Mouse (Mus musculus) lung, embryonic 15.5 days (tissue): Measurements from ENCODE around the gene Foxp3. TPM values are rescaled to one million over a fixed set of nuclear protein-coding genes. Genes with fewer than 3 reads are reported as not detected.

ENCODE experiments used
- ATAC-seq: fragments of 200-750 bp; cut with Nextera tagmentation; 2 replicates; pipeline ENCODE4 v1.8.0; 2017; ENCODE audit warnings: moderate number of reproducible peaks, borderline replicate concordance; ENCODE audit not compliant: low FRiP score, low TSS enrichment; ENCODE audit errors: extremely low read depth
- H3K27ac ChIP-seq: fragments of 300-500 bp; sonication (generic); 2 replicates; pipeline ENCODE4 v1.5.1; 2015; ENCODE audit warnings: moderate library complexity, mild to moderate bottlenecking, inconsistent platforms
- H3K27me3 ChIP-seq: fragments of 300-500 bp; sonication (generic); 2 replicates; pipeline ENCODE4 v1.6.1; 2015; ENCODE audit warnings: inconsistent platforms
- H3K36me3 ChIP-seq: fragments of 300-500 bp; sonication (generic); 2 replicates; pipeline ENCODE4 v1.6.1; 2015; ENCODE audit warnings: inconsistent platforms
- H3K4me1 ChIP-seq: fragments of 300-500 bp; sonication (generic); 2 replicates; pipeline ENCODE4 v1.6.1; 2015; ENCODE audit warnings: inconsistent platforms
- H3K4me2 ChIP-seq: fragments of 300-500 bp; sonication (generic); 2 replicates; pipeline ENCODE4 v1.6.1; 2015; ENCODE audit warnings: inconsistent platforms, mild to moderate bottlenecking, moderate library complexity
- H3K4me3 ChIP-seq: fragments of 300-500 bp; sonication (generic); 2 replicates; pipeline ENCODE4 v1.5.1; 2015; ENCODE audit warnings: mild to moderate bottlenecking, inconsistent platforms
- H3K9ac ChIP-seq: fragments of 300-500 bp; sonication (generic); 2 replicates; pipeline ENCODE4 v1.6.1; 2015; ENCODE audit warnings: inconsistent platforms
- H3K9me3 ChIP-seq: fragments of 300-500 bp; sonication (generic); 2 replicates; pipeline ENCODE4 v1.6.1; 2016; ENCODE audit warnings: inconsistent platforms
- WGBS: fragments of 180-500 bp; shearing (Covaris S2); methylation state at CpG from one replicate; pipeline ENCODE4 v1.1.7; 2015; 5-methylcytosine and 5-hydroxymethylcytosine counted together
- polyA plus RNA-seq: library from polyadenylated mRNA; unstranded; fragments of >200 nt; fragmentation: Nextera tagmentation; extraction: Ambion mirVana; gene quantifications from 2 replicates; pipeline ENCODE4 v1.2.1, GENCODE M21; 2015

Foxp3 gene
- polyA plus RNA-seq, 1 experiment from 2014 or later: not detected

- Histone ChIP-seq H3K4me2 (no peak overlapping the region), H3K4me1 (no peaks in the 10 kb centered on the region), H3K27ac (no peak overlapping the region), H3K9ac (no peak overlapping the region), H3K36me3 (no peaks in the 10 kb centered on the region), H3K9me3 (no peaks in the 10 kb centered on the region), H3K4me3 (no peak overlapping the region), H3K27me3 (no peaks in the 10 kb centered on the region)
- ATAC-seq: no peak
- 83% methylated on average over 6 of the region's 6 CpGs for WGBS
These were observed 59.1 kb downstream of the Foxp3 start for GRCm38 (mm10) chrX:7632560-7632959.

GRCm38 (mm10) chrX:7635101-7635500 lies 61.7 kb downstream of the Foxp3 start:
- Histone ChIP-seq H3K4me3 (no peak overlapping the region), H3K27me3 (peaks cover 7% of the 10 kb centered on the region; the same call in 1 of the 2 replicates)

GRCm38 (mm10) chrX:7638401-7639091 lies 65.1 kb downstream of the Foxp3 start, which contains the start of gene Syp:
Syp (plus strand) TSS chrX:7638471.
- Histone ChIP-seq H3K4me2 (peak within 1 kb of the TSS; percentile 51), H3K27me3 (peaks cover 7% of the 10 kb centered on the region; the same call in 1 of the 2 replicates), H3K27ac (no peak within 1 kb of the TSS), H3K9me3 (no peaks in the 10 kb centered on the region), H3K4me1 (no peaks in the 10 kb centered on the region), H3K9ac (no peak within 1 kb of the TSS), H3K36me3 (no peaks in the 10 kb centered on the region), H3K4me3 (peak within 1 kb of the TSS; percentile 21)
- ATAC-seq: peak; percentile 75
- 8% methylated on average over 40 of the region's 42 CpGs for WGBS

More at GRCm38 (mm10) chrX:7635101-7635500, 61.7 kb downstream of the Foxp3 start:
- no peak overlapping the region for H3K9ac ChIP-seq
- no peak overlapping the region for H3K27ac ChIP-seq
- WGBS: 64% methylated on average over 3 of the region's 3 CpGs
- no peak overlapping the region for H3K4me2 ChIP-seq
- no peaks in the 10 kb centered on the region for H3K36me3 ChIP-seq
- no peak for ATAC-seq
- no peaks in the 10 kb centered on the region for H3K9me3 ChIP-seq
- H3K4me1 ChIP-seq: no peaks in the 10 kb centered on the region

- H3K27ac ChIP-seq: no peak overlapping the region
- no peak overlapping the region for H3K4me3 ChIP-seq
- H3K4me2 ChIP-seq: no peak overlapping the region
- no peaks in the 10 kb centered on the region for H3K36me3 ChIP-seq
- H3K4me1 ChIP-seq: no peaks in the 10 kb centered on the region
- ATAC-seq: no peak
- no peaks in the 10 kb centered on the region for H3K9me3 ChIP-seq
- H3K27me3 ChIP-seq: peaks cover 7% of the 10 kb centered on the region; the same call in 1 of the 2 replicates
- WGBS: 13% methylated on average over 13 of the region's 13 CpGs
- no peak overlapping the region for H3K9ac ChIP-seq
These were observed 66.3 kb downstream of the Foxp3 start for GRCm38 (mm10) chrX:7639536-7640325.

- Histone ChIP-seq H3K27ac (no peak overlapping the region), H3K9ac (no peak overlapping the region), H3K36me3 (no peaks in the 10 kb centered on the region), H3K4me1 (no peaks in the 10 kb centered on the region), H3K27me3 (peaks cover 7% of the 10 kb centered on the region; the same call in 1 of the 2 replicates), H3K9me3 (no peaks in the 10 kb centered on the region), H3K4me2 (no peak overlapping the region), H3K4me3 (no peak overlapping the region)
- ATAC-seq: no peak
- WGBS: 16% methylated on average over 12 of the region's 12 CpGs
These were observed 67.3 kb downstream of the Foxp3 start for GRCm38 (mm10) chrX:7640785-7641184.

Other genes with a start within 250 kb of the Foxp3 start
- gene Usp27x, start 197.8 kb upstream of the Foxp3 start, polyA plus RNA-seq: 0.81 and 0.93 TPM in 2 replicates
- 1.9 and 2.2 TPM in 2 replicates for gene Ppp1r3f, start 639 bp downstream of the Foxp3 start, polyA plus RNA-seq
- gene Ccdc22, start 31.9 kb downstream of the Foxp3 start, polyA plus RNA-seq: 31.9 and 32.1 TPM in 2 replicates
- gene Cacna1f, start 33.4 kb downstream of the Foxp3 start, polyA plus RNA-seq: not detected in 2 replicates
- gene Syp, start 64.8 kb downstream of the Foxp3 start, polyA plus RNA-seq: 1.9 and 3.4 TPM in 2 replicates
- 8.5 and 8.8 TPM in 2 replicates for gene Prickle3, start 83.6 kb downstream of the Foxp3 start, polyA plus RNA-seq
- gene Plp2, start 97.7 kb downstream of the Foxp3 start, polyA plus RNA-seq: 186 and 191 TPM in 2 replicates
- 0.53 and 0.62 TPM in 2 replicates for gene Magix, start 107.6 kb downstream of the Foxp3 start, polyA plus RNA-seq
- 46.9 and 49.1 TPM in 2 replicates for gene Gpkow, start 123.5 kb downstream of the Foxp3 start, polyA plus RNA-seq
- gene Wdr45, start 140.7 kb downstream of the Foxp3 start, polyA plus RNA-seq: 69.6 and 79.5 TPM in 2 replicates
- gene Gm45208, start 148.6 kb downstream of the Foxp3 start, polyA plus RNA-seq: not detected in 2 replicates
- 58.9 and 60.6 TPM in 2 replicates for gene Praf2, start 154.8 kb downstream of the Foxp3 start, polyA plus RNA-seq
- 23.5 and 23.6 TPM in 2 replicates for gene Ccdc120, start 177.3 kb downstream of the Foxp3 start, polyA plus RNA-seq
- gene Tfe3, start 188.9 kb downstream of the Foxp3 start, polyA plus RNA-seq: 29.2 and 30.5 TPM in 2 replicates
- gene Gripap1, start 216.1 kb downstream of the Foxp3 start, polyA plus RNA-seq: 39.7 and 41.7 TPM in 2 replicates
- gene Kcnd1, start 248.6 kb downstream of the Foxp3 start, polyA plus RNA-seq: 1.4 and 1.6 TPM in 2 replicates